Mouse (Mus musculus) CD8-positive naive resting alpha-beta T cell, adult 2 months (primary cell): Measurements from ENCODE around the gene Dnajc5.

Experiments used
- DNase-seq, 2 experiments: peaks; one replicate each; pipeline ENCODE4 v3.0.0; 2022; ENCODE audit warnings: low read depth in 2 of 2, low spot score in 2 of 2

Dnajc5 gene

DNA sequence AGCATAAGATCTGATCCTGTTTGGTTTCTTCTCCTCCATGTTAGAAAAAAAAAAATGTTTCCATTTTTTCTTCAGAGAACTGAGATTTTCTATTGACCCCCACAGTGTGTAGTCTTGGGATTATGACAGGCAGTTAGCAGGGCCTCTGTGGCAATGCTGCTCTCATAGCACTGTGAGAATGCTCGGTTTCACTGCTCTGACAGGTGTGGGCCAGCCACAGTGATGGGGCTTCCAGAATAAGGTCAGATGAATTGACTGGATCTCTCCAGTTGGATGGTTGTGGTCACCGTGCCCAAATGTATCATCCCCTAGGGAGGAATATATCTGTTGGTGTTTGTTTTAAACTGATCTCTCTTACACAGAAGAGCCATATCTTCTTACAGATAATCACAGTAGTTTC lies 11.1 kb upstream of the Dnajc5 start:
- DNase-seq = no peak

DNA sequence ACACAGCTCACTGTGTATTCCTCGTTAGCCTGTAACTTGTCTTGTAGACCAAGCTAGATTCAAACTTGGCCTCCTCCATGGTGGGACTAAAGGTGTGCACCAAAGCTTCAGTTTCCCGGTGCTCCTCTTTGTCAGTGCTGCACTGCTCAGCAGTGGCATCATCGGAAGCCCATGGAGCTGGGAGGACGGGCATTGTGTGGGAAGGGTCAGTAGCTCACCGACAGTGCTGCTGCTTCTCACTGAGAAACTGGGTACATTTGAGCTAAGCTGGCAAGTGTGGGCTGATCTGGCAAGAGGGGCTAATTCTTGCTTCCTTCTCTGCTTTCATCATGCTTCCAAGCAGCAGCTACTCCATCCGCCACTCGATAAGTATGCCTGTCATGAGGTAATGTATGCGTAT lies 9.1 kb upstream of the Dnajc5 start:
- DNase-seq = no peak

DNA sequence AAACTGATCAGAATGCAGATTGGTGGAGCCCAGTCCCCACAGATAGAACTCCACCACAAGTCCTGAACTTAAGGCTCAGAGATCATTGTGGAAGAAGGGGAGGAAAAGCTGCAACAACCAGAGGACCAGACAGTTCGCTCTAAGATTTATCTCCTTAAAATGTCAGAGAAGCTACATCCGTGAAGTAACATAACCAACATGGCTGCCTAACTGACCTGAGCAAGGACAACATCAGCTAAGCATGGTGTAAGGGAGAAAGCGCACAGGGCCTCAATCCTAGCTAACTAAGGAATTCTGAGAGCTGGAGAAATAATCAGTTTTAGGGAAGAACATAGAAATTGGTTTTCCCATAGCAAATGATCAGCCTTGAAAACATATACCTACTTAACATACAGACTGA lies 1.1 kb upstream of the Dnajc5 start:
- DNase-seq = no peak

DNA sequence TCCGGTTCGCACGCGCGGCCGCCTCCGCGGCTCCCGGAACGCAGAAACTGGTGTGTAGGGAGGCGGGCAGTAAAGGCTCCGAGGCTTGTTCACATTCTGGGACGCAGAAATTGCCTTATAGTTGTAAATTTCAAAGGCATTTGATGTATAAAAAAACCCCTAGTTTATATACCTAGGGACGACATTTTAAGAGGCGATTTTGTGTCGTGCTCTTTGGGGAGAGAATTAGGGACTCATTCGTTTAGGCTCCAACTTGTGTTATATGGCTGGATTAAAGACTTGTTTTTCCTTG lies 597 bp downstream of the Dnajc5 start:
- DNase-seq = no peak

DNA sequence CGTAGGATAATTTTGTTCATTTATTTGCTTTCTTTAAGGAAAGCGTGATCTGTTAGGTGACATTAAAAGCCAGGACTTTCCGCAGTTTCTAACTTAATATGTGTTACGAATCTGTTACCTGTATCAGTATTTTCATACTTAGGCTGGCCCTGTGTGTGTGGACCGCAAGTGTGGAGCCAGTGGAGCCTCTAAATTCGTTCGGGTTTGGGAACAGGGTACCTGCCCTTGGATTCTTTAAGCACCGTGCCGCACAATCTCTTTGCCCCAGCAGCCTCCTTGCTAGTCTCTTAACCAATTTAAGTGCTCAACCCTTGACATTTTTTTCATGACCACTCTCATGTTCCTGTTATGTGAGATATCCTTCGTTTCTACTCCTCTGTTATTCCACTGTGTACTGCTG lies 1.2 kb downstream of the Dnajc5 start:
- DNase-seq = no peak

DNA sequence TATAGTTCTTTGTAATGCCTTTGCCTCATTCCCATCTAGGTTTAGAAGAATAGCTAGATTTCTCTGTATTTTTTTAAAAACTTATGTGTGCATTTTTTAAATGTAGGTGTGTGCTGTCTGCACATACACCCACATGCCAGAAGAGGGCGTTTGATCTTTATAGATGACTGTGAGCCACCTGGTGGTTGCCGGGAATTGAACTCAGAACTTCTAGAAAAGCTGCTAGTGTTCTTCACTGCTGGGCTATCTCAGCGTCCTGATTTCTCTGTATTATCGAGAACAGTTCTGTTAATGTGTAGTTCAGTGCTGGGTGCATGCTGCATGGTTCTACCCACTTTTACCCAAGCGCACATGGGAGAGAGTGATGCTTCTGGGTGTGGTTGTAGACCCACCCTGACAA lies 2.5 kb downstream of the Dnajc5 start:
- DNase-seq = peak; percentile 24 to 42

DNA sequence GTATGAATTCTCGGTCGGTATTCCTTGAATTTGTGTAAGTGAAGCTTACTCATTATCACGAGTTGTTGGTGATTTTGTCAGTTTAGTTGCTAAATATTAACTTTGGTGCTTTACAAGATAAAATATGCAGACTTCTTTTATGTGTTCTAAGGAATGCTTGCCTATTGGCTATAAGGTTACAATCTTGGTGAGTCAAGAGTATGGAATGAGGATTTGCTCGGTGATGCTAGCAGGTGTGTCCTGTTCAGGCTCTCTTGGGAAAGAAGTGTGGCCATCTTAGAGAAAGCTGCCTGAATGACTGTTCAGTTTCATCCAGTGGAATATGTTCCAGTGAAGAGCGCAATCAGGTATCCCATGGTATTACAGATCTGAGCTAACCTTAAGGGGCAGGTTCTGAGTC lies 5.2 kb downstream of the Dnajc5 start:
- no peak for DNase-seq

DNA sequence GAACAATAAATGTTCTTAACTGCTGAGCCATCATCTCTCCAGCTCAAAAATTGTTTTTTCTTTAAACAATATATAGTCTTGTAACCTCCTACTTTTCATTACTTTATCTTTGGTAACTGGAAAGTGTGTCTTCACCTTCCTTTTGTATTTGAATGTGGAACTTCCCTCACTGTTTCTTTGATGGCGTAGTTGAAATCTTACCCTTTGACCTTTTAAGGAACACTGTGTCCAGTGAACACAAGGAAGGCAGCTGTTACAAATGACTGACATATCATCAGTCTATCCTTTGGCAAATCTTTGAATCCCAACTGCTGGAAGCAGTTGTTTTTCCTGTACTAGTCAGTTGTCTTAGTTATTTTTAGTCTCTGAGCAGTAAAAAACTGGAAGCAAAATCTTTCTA lies 8.8 kb downstream of the Dnajc5 start:
- DNase-seq = no peak

DNA sequence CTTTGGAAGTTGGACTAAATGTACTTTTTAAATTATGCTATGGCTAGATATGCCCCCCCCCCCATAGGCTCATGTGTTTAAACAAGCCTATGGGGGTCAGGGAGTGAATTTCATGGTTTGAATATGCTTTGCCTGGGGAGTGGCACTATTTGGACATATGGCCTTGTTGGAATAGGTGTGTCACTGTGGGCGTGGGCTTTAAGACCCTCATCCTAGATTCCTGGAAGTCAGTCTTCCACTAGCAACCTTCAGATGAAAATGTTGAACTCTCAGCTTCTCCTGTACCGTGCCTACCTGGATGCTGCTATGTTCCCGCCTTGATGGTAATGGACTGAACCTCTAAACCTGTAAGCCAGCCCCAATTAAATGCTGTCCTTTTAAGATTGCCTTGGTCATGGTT lies 12.3 kb downstream of the Dnajc5 start:
- no peak for DNase-seq

DNA sequence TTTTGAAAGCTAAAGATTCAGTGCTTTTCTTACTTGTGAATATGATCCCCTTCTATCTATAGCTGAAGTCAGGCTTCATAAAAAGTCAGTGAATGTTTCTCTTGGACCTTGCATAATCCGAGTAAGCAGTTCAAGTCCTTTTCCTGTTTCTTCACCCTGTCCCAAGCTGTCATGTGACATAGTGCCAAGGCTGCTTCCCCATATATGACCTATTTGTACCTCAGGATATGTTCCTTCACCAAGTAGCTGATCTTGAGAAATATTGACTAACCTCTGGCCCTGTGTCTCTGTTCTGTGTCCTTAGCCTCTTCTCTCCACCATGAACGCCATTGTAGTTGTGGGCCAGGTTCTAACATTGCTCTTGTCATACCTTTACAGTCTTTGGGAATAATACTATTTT lies 16.1 kb downstream of the Dnajc5 start:
- no peak for DNase-seq

DNA sequence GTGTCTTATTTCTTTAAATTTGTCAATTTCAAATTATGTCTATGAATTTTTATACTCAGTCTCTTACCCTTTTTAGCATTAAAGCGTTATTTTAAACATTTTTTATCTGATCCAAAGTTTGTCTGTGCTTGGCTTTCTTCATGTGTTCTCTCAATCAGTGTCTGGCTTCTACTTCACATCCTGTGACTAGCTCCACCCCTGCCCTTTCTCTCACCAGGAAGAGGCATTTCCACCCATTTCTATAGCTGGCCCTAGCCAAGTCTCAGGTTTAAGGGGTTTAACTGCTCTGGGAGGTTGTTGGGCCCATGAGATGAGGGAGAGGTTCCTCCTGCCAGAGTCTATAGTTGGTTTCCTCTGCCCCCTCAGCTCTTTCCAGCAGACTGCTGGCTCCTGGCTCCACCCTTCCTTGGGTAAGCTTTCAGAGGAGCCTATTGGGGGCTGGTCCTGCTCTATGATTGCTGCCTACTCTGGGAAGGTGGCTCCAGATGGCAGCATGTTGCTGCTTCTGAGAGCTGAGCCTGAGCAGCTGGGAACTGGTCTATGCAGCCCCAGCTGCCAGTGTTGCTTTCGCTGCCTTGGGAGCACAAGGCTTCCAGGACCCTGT lies 17.3 kb downstream of the Dnajc5 start:
- no peak for DNase-seq

DNA sequence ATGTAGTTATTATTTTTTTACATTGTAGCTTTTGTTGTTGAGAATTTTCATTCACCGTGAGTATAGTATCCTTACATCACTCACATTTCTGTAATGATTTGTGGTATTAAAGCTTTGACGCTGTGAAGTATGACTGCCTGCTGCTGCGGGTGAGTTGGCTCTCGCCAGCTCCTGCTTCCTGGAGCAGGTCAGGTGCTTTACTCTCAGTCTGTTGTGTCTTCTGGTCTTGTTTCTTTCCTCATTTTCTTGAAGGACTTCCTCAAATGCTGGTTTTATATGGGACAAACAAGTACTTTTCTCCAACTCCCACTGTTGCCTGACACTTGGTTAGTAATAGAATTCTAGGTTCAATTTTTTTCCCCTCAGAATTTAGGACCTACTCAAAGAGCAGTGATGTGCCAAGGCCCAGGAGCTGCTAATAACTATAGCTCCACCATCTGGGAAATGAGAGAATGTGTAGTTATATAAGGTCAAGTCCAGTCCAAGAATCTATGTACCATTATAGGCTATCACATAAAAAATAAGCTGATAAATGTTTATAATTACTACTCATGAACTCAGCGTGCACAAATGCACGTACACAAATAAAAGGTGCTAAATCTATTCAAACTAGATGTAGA lies 21.6 kb downstream of the Dnajc5 start:
- DNase-seq = no peak

DNA sequence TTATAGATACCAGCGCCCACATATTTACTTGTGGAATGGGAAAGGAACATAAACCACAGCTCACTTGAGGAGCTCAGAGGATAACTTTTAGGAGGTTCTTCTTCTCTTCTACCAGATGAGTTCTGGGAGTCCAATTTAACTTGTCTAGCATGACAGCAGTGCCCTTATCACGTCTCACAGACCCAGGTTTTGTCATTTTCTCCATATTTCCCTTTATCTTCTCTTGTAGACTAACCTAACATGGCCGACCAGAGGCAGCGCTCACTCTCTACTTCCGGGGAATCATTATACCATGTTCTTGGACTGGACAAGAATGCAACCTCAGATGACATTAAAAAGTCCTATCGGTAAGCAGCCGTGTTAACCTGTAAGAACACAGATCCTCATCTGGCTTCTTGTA lies 25.9 kb downstream of the Dnajc5 start:
- no peak for DNase-seq

DNA sequence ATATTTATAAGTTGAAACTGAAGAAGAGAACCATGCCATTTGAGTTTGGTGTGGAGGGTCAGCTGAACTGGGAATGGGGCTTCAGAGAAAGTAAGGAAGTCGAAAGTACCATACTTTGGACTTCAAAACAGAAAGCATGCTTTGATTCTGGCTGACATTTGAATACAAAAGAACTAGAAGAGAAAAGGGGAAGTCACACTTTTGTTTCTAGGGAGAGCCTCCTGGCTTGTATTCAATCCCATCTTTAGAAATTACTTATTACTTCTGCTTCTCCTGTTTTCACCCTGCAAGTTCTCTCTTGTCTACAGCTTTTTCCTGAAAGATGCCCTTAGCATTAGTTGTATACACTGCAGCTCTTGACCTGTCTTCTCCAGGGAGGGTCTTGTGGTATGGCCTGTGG lies 27.9 kb downstream of the Dnajc5 start:
- no peak for DNase-seq

DNA sequence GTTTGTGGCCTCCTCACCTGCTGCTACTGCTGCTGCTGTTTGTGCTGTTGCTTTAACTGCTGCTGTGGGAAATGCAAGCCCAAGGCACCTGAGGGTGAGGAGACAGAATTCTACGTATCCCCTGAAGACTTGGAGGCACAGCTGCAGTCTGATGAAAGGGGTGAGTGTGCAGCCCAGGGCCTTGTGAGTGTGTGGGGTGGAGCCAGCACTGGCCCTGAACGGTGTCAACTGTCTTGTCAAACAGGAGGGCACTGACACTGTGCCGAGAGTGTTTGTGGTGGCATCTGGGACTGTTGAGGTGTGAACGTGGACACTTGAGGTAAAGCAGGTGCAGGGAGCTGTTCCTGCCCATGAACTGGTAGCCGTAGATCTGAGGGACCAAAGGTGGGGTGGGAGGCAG lies 28.4 kb downstream of the Dnajc5 start:
- no peak for DNase-seq

DNA sequence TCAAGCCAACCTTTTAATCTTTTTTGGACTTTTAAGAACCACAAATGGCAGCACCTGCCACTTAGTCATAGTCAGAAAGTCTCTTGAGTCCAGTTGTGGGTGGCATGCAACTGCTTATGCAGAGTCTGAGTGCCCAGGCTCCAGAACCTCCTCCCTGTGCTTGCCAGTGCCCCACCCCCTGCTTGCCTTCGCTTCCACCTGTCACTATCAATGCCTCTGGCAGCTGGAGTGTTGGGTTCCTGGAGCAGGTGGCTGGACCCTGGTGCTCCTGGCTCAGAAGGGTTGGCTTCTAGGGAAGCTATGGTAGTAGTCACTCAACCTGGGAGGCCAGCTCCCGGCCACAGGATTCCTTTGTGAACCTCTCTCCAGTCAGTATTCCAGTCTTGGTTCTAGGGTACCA lies 29.9 kb downstream of the Dnajc5 start:
- no peak for DNase-seq

DNA sequence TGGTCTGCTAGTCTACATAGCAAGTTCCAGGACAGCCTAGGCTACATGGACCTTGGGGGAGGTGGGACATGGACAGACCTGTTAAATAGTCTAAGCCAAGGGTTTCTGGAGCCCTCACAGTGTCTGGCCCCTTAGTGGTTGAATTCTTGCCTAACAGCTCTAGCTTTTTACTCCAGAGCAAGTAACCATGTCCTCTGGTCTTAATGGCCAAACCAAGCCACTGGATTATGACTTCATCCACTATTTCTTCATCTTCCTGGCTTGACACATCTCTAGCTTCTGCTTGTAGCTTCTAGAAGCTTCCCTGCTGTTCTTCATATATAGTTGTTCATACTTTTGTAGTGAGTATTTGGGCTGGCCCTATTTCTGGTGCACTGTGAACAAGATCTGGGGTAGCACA lies 33.5 kb downstream of the Dnajc5 start:
- no peak for DNase-seq

DNA sequence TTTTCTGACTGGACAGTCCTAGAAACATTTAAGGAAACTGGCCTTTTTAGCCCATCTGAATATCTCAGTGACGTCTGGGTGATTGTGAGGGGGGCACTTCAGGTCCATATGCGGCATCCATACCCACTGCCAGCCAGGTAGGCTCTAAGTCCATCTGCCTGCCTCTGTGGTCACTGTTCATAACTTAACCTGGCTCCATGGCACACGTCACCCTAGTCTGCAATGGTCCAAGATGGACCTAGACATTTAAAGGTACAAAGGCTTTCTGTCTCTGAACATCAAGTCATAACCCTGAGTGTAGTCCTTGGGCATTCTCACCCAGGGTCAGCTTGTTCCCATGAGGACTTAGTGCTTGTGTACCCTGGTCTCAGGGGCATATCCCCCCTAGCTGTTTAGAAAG lies 47.1 kb downstream of the Dnajc5 start:
- no peak for DNase-seq

DNA sequence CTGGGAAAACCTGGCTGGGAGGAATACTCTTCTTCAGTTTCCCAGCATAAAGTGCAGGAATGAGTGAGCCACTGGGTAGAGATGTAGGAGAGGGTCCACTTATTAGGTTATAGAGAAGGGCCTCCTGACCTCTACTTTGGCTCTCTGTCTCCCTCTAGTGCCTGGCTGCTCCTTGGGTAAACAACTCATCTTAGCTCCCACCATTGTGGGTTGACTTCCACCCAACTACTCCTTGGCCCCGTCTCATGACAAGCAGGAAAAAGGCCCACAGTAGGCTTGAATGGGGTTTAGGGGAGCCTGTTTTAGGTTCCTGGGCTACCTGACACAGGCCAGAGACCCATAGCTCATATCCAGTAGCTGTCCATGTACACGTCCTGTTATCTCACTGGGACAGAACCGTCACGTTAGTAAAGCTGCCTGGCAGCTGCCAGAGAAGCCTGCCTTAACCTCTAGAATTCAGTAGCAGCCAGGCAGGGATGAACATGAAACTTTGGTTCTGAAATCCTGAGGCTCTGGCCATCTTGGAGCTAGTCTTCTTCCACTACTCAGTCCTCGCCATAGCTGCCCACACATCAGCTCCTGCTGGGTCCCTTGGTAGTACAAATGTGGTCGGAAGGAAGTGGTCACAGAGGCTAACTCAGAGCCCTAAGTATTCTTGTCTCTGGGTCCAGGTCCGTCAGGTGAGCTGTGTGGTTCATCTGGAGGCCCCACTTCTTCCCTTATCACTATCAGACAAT lies 48.2 kb downstream of the Dnajc5 start:
- DNase-seq = peak; percentile 26 to 53

DNA sequence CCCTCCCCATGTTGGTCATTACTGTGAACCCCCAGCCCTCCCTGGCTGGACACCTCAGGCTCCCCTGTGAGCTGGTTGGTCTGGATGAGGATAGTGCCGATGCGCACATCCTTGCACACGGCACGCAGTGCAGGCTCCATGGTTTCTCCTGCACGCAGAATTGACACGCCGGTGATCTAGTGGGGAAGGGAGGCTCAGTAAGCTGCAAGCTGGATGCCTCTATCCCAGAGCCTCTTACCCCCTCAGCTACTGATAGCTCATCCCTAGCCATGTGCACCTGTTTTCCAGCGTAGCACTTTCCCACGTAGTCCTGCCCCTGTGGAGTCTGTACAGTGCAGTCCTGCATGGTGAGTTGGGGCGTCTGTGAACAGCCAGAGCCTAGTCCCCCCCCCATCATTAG lies 49.6 kb downstream of the Dnajc5 start:
- no peak for DNase-seq

DNA sequence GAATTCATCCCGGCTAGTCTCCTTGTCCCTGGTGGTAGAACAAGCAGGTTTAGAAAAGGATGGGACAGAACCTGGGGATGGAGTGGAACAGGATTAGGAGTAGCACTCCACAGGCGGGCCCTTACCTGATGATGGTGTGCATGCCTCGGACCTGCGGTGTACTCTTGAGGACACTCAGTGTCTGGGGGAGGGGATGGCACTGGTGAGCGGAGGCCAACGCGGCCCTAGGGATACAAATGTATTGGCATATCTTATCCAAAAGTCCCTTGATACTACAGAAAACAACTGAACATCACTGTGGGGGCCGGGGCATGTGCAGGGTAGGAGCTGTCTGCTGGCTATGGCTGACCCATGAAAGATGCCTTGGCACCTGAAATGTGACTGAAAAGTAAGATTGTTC lies 50.1 kb downstream of the Dnajc5 start:
- no peak for DNase-seq

DNA sequence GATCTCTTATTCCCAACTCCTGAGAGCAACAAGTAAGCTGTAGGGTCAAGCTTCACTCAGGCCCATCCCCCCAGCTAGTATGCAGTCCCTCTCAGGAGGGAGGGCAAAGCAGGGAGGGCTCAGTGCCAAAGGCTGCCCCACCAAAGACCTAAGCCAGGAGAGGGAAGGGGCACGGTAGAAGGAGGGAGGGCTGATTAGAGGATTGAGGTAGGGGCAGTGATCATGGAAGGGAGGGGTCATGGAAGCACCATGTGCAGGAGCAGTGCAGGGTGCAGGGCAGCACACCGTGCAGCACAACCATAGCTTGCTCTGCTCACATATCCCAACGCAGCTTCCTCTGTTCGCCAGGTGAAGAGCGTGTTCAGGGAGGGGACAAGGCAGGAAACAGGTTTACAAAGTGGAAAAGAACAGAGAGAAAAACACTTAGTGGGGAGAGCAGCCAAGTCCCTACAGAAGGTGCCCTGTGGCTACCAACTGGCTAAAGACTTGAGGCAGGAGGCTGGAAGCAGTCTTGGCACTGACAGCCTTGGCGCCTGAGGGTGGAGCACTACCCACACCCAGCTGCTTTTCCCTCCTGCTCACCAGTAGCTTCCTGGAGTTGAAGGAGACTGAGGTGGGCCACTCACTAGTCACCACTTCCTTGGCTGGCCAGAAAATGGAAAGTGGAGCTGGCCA lies 50.8 kb downstream of the Dnajc5 start:
- DNase-seq = no peak
